Mouse (Mus musculus) lung, adult 2 months (tissue): Measurements from ENCODE around the gene Gm10644.

Source experiments
- CTCF ChIP-seq: fragments of 200-500 bp; IDR thresholded peaks from 2 replicates; pipeline ENCODE4 v1.5.1; 2011; ENCODE audit warnings: mild to moderate bottlenecking, low read length, control low read depth; ENCODE audit not compliant: insufficient read depth
- POLR2A ChIP-seq: fragments of 200-500 bp; IDR thresholded peaks from 2 replicates; pipeline ENCODE4 v1.6.1; 2011; ENCODE audit warnings: low read depth, mild to moderate bottlenecking, control low read depth, low read length, borderline replicate concordance; ENCODE audit errors: extremely low read depth

GRCm38 (mm10) chr8:83980845-83981244 is 25.8 kb upstream of the Gm10644 start:
- TF ChIP-seq POLR2A (no peak), CTCF (no peak)
